Mouse (Mus musculus): ENCODE measurements around the gene Zfp410. TPM values are rescaled to one million over a fixed set of nuclear protein-coding genes. Genes with fewer than 3 reads are reported as not detected.

Gene Zfp410
- total and polyA plus RNA-seq, 3 experiments: 45.5 to 189 (median 182) TPM

DNA sequence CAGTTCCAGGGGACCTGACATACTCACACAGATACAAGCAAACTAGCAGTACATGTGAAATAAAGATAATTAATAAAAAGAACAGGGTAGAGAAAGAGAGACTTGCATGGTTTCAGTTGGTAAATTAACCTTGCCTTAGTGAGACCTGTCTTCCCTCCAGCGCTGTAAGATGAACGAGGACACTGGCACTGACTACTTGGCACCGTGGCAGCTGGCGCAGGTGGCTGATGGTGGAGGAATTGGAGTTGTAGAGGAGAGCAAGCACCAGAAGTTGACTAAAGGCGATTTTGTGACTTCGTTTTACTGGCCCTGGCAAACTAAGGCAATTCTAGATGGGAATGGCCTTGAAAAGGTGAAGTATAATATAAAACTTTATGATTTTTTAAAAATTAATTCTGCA, 18.8 kb upstream of the Zfp410 start:
- Histone ChIP-seq H3K36me3 (ENCODE audit: control insufficient read depth in 1 of 2, insufficient read depth in 2 of 2, low read length in 2 of 2) (peaks cover 0 to 7% of the 10 kb centered on the region in 2 experiments; a peak in 3 of 4 replicates), H3K4me1 (ENCODE audit: control insufficient read depth in 1 of 2, insufficient read depth in 2 of 2, low read length in 2 of 2) (no peaks in the 10 kb centered on the region), H3K9ac (ENCODE audit: control insufficient read depth, low read depth, low read length, poor library complexity, severe bottlenecking) (no peak overlapping the region), H3K27ac (ENCODE audit: control insufficient read depth, low read depth, low read length) (no peak overlapping the region), H3K27me3 (ENCODE audit: control insufficient read depth in 1 of 2, insufficient read depth in 2 of 2, low read length in 2 of 2) (no peaks in the 10 kb centered on the region), H3K9me3 (replicated peaks; ENCODE audit: insufficient read depth, low read length) (no peaks in the 10 kb centered on the region), H3K4me3 (ENCODE audit: control insufficient read depth in 1 of 2, insufficient read depth in 1 of 2, low read depth in 2 of 2, low read length in 2 of 2) (no peak overlapping the region), H3K79me2 (ENCODE audit: control insufficient read depth, insufficient read depth, low read length, poor library complexity) (no peaks in the 10 kb centered on the region)
- no peak for DNase-seq (ENCODE audit: low read depth, low spot score)
- TF ChIP-seq ZC3H11A (IDR thresholded peaks at IDR 0.05; ENCODE audit: low read depth, low read length) (no peak), KAT2A (conservative IDR thresholded peaks at IDR 0.05; ENCODE audit: low read depth, low read length) (no peak), JUND (IDR thresholded peaks at IDR 0.05; ENCODE audit: low read depth, low read length) (no peak), ZNF384 (IDR thresholded peaks at IDR 0.05; ENCODE audit: low read depth, low read length) (no peak), TAL1 (IDR thresholded peaks at IDR 0.05; ENCODE audit: low read length) (no peak), GATA1 (IDR thresholded peaks at IDR 0.05; ENCODE audit: low read depth, low read length) (no peak), TBP (IDR thresholded peaks at IDR 0.05; ENCODE audit: low read depth, low read length) (no peak), ZKSCAN1 (IDR thresholded peaks at IDR 0.05; ENCODE audit: low read depth, low read length) (no peak), E2F4 (IDR thresholded peaks at IDR 0.05; ENCODE audit: borderline replicate concordance, low read depth, low read length) (no peak)

DNA sequence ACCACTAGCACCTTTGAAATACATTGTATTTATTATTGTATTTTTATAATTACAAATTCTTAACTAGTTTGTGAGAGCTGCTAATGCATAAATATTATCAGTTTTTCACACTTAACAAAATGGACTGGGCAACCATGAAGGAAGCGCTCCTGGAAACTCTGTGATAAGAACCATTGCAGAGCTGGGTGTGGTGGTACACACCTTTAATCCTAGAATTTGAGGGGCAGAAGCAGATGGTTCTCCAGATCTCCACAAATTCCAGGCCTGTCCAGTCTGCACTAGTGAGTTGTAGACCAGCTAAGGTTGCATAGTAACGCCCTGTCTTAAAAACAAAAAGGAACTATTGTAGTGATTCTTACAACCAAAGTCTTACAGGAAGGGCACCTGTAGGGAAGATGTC, 17.4 kb upstream of the Zfp410 start:
- Histone ChIP-seq H3K27ac (ENCODE audit: control insufficient read depth, low read depth, low read length) (no peak overlapping the region), H3K9ac (ENCODE audit: control insufficient read depth, low read depth, low read length, poor library complexity, severe bottlenecking) (no peak overlapping the region), H3K4me1 (ENCODE audit: control insufficient read depth in 1 of 2, insufficient read depth in 2 of 2, low read length in 2 of 2) (no peaks in the 10 kb centered on the region), H3K9me3 (replicated peaks; ENCODE audit: insufficient read depth, low read length) (no peaks in the 10 kb centered on the region), H3K79me2 (ENCODE audit: control insufficient read depth, insufficient read depth, low read length, poor library complexity) (no peaks in the 10 kb centered on the region), H3K27me3 (ENCODE audit: control insufficient read depth in 1 of 2, insufficient read depth in 2 of 2, low read length in 2 of 2) (no peaks in the 10 kb centered on the region), H3K4me3 (ENCODE audit: control insufficient read depth in 1 of 2, insufficient read depth in 1 of 2, low read depth in 2 of 2, low read length in 2 of 2) (no peak overlapping the region), H3K36me3 (ENCODE audit: control insufficient read depth in 1 of 2, insufficient read depth in 2 of 2, low read length in 2 of 2) (peaks cover 0 to 7% of the 10 kb centered on the region in 2 experiments; a peak in 3 of 4 replicates)
- no peak for TF ChIP-seq UBTF (IDR thresholded peaks at IDR 0.05; ENCODE audit: borderline replicate concordance, insufficient read depth, low read depth, low read length)
- no peak for TF ChIP-seq ETS1 (IDR thresholded peaks at IDR 0.05; ENCODE audit: low read depth, low read length)
- no peak for TF ChIP-seq TAL1 (IDR thresholded peaks at IDR 0.05; ENCODE audit: low read length)
- no peak for TF ChIP-seq MYC (IDR thresholded peaks at IDR 0.05; ENCODE audit: low read depth, low read length)
- TF ChIP-seq TBP (IDR thresholded peaks at IDR 0.05; ENCODE audit: low read depth, low read length): no peak
- TF ChIP-seq ZC3H11A (IDR thresholded peaks at IDR 0.05; ENCODE audit: low read depth, low read length): no peak
- TF ChIP-seq GATA1 (IDR thresholded peaks at IDR 0.05; ENCODE audit: low read depth, low read length): no peak
- TF ChIP-seq NRF1 (IDR thresholded peaks at IDR 0.05; ENCODE audit: insufficient read depth, low read depth, low read length, poor library complexity, severe bottlenecking): no peak
- no peak for TF ChIP-seq SMC3 (IDR thresholded peaks at IDR 0.05; ENCODE audit: low read depth, low read length)
- no peak for TF ChIP-seq E2F4 (IDR thresholded peaks at IDR 0.05; ENCODE audit: borderline replicate concordance, low read depth, low read length)
- no peak for TF ChIP-seq POLR2AphosphoS2 (IDR thresholded peaks at IDR 0.05; ENCODE audit: low read length)
- TF ChIP-seq CHD1 (IDR thresholded peaks at IDR 0.05; ENCODE audit: low read depth, low read length): no peak
- TF ChIP-seq ZNF384 (IDR thresholded peaks at IDR 0.05; ENCODE audit: low read depth, low read length): no peak
- TF ChIP-seq KAT2A (conservative IDR thresholded peaks at IDR 0.05; ENCODE audit: low read depth, low read length): no peak
- no peak for DNase-seq (ENCODE audit: low read depth, low spot score)

Data from MEL (cell line).